Mouse (Mus musculus) natural killer cell, adult 2 months (primary cell): ENCODE data around the gene Khdc3.
"Not testable (repeated sequence)": the region's sequence is repeated elsewhere in the genome, so short reads cannot be mapped to it uniquely, and the experiment has no call there.

Experiments used
- DNase-seq, 2 experiments: peaks; one replicate each; pipeline ENCODE4 v3.0.0; 2022; ENCODE audit warnings: low spot score in 2 of 2

The Khdc3 gene

GRCm38 (mm10) chr9:73102181-73102580, 545 bp downstream of the Khdc3 start, which contains the start of gene Gm20509:
Gm20509 (plus strand) TSS chr9:73102470.
- DNase-seq = no peak

GRCm38 (mm10) chr9:73103159-73103879, 1.7 kb downstream of the Khdc3 start:
- DNase-seq = peak in 1 of 2 experiments; percentile 4

DNA sequence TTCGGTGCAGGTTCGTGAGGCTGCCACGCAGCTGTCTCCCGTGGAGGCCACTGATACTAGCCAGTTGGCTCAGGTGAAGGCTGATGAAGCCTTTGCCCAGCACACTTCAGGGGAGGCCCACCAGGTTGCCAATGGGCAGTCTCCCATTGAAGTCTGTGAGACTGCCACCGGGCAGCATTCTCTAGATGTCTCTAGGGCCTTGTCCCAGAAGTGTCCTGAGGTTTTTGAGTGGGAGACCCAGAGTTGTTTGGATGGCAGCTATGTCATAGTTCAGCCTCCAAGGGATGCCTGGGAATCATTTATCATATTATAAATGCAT, 2.2 kb downstream of the Khdc3 start:
- no peak for DNase-seq

- DNase-seq = no peak
These were observed 3.5 kb downstream of the Khdc3 start for GRCm38 (mm10) chr9:73105141-73105540.

- no peak for DNase-seq
These were observed 4.1 kb downstream of the Khdc3 start for GRCm38 (mm10) chr9:73105771-73106170.

DNA sequence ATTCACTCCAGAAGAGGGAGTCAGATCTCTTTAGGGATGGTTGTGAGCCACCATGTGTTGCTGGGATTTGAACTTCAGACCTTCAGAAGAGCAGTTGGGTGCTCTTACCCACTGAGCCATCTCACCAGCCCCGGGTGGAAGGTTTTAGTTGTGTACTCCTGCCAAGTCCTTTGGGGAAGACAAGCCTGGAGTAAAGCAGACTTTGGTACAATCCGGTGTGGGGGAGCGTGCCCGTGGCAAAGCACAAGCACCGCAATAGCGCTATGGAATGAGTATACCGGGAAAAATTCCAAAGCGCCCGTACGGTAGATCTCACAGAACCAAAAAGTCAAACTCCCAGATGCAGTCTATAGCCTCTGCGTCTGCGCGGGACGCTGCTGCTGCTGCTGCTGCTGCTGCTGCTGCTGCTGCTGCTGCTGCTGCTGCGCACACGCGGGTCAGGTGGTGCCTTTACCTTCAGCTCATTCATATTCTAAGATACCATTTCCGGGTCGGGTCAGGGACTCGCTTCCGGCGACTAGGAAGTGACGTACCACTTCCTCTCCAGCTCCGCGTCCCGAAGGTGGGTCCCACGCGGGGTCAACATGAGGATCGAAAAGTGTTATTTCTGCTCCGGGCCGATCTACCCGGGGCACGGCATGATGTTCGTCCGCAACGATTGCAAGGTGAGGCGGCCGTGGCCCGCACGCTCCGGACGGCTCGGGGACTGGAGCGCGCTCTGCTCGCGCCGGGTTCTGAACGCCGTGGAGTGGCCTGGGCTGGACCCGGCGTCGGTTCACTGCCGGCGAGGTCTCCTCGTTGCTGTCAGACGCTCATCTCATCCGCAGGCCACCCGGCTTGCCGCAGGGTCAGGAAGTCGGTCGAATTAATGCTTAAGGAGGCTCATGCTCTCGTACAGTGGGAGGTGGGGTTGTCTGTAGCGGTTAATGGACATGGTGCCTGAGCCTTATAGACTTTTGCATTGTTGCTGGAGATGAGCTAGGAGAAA, 11.6 kb downstream of the Khdc3 start, which contains the start of gene Rsl24d1:
TSS of gene Rsl24d1 (plus strand) at position 508 of the 988 bp plus-strand sequence.
- DNase-seq = peak; percentile 79 to 83

DNA sequence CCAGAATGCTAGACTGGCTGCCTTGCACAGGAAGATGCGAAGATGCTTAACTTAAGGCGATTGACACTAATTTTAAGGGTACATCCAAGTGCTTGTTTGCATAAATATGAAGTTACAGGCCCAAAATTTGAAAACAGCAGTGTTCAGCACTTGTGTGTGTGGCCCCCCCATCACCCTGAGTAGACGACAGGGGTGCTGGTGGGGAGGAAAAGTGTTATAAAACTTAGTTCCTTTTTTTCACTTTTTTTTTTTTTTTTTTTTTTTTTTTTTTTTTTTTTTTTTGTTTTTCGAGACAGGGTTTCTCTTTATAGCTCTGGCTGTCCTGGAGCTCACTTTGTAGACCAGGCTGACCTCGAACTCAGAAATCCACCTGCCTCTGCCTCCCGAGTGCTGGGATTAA, 15.1 kb downstream of the Khdc3 start:
- DNase-seq = not testable (repeated sequence)

- DNase-seq = no peak
These were observed 16.4 kb downstream of the Khdc3 start for GRCm38 (mm10) chr9:73118012-73118411.

DNA sequence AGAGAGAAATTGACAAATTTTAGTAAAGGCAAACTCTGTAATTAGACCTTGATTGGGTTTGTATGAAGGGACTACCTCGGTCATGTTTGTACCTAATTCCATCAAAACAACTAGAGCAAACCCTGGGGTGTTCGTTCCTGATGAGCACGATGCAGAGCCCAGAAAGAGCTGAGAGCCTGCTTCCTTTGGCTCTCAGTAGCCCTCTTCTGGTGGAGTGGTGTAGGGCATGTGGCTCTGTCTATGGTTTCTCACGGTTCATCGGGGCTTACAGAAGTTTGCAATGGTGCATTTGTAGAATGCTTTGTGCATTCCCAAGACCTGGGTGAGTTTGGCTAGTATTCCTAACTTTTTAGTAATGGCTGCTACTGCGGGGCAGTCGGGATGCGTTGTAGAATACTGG, 20.1 kb downstream of the Khdc3 start:
- peak in 1 of 2 experiments; percentile 8 for DNase-seq

DNA sequence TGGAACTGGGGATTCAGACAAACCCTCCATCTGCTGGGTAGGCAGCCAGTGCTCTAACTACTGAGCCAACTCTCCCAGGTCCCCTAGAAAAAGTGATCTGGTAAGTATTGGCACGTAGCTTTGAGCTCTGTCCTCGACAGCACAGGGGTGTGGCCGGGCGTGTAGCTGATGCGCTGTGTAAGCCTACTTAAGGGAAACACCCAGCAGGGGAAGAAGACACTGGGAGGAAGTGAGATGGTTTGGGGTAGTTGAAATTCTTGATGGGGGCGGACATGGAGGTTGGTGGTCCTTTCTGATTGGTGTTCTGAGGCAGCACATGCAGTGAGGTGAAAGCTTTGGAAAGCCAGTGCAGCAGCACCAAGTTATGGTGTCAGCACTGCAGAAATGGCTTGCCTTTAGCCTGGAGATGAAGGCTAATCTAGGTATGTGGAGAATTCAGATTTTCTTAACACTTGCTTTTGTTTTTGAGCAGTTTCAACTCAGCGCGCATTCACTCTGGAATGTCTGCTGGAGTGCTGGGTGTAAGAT, 23.5 kb downstream of the Khdc3 start:
- no peak for DNase-seq

- no peak for DNase-seq
These were observed 25.8 kb downstream of the Khdc3 start for GRCm38 (mm10) chr9:73127457-73127856.

- no peak for DNase-seq
These were observed 28.2 kb downstream of the Khdc3 start for GRCm38 (mm10) chr9:73129875-73130274.

DNA sequence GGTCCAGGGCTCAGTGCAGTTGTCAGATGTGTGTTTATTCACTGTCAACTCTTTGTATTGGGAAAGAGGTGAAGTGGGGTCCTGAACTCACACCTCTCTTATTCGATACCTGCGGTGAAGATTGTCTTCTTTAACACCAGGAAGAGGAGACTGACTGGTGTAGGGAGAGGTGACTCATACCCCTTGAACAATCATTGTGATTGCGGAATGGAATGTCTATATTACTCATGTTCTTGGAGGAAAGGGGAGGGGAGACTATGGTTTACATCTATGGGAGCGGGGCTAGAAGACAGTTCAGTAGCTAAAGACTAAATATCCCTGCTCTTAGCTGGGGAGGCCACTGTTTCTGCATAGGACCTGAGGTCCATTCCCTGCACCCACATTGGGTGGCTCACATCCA, 28.9 kb downstream of the Khdc3 start:
- DNase-seq = no peak

DNA sequence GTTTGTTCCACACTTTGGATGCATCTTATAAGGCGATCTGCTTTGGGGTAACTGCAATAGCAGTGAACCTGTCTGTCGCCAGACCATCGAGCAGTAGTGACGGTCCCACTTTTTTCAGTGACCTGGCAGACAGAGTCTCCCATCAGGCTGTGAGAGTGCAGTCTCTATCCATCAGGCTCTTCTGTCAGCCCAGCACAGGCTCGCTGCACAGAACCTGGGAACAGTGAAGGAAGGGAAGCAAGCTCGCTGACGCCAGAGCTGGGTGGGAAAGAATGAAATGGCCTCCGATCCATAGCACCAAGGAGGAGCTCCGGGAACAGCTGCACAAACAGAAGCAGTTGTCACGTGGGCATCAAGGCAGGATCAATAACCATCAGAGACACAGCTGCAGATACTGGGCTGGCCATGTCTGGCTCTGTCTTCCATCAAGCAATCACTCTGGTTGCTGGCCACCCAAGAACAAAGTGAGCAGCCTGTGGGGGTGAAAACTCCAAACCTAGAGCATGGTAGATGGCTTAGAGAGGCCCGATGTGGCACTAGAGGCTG, 35.8 kb downstream of the Khdc3 start:
- DNase-seq = no peak
